Mouse (Mus musculus) neural tube, embryonic 11.5 days (tissue): ENCODE results near the gene Ccm2. TPM values are rescaled to one million over a fixed set of nuclear protein-coding genes. Genes with fewer than 3 reads are reported as not detected.

Source experiments
- ATAC-seq: fragments of 200-750 bp; cut with Nextera tagmentation; 2 replicates; pipeline ENCODE4 v1.8.0; 2017; ENCODE audit warnings: moderate number of reproducible peaks, mild to moderate bottlenecking, moderate TSS enrichment, moderate library complexity; ENCODE audit not compliant: insufficient read depth, low FRiP score, low TSS enrichment
- DNase-seq: peaks from one replicate; pipeline ENCODE4 v3.0.0-alpha.2; 2015; ENCODE audit warnings: low spot score
- H3K27ac ChIP-seq: fragments of 300-500 bp; sonication (generic); 2 replicates; pipeline ENCODE4 v1.5.1; 2014; ENCODE audit warnings: low read depth, mild to moderate bottlenecking, low read length
- H3K27me3 ChIP-seq: fragments of 300-500 bp; sonication (generic); 2 replicates; pipeline ENCODE4 v1.6.1; 2014; ENCODE audit warnings: mild to moderate bottlenecking, low read length, mixed read lengths; ENCODE audit not compliant: control insufficient read depth, insufficient read depth
- H3K36me3 ChIP-seq: fragments of 300-500 bp; sonication (generic); 2 replicates; pipeline ENCODE4 v1.6.1; 2014; ENCODE audit warnings: mild to moderate bottlenecking, low read length, moderate library complexity, mixed read lengths; ENCODE audit not compliant: control insufficient read depth, insufficient read depth
- H3K4me1 ChIP-seq: fragments of 300-500 bp; sonication (generic); 2 replicates; pipeline ENCODE4 v1.6.1; 2014; ENCODE audit warnings: low read length, mixed read lengths; ENCODE audit not compliant: control insufficient read depth, insufficient read depth
- H3K4me2 ChIP-seq: fragments of 300-500 bp; sonication (generic); 2 replicates; pipeline ENCODE4 v1.6.1; 2014; ENCODE audit warnings: low read depth, mild to moderate bottlenecking, moderate library complexity
- H3K4me3 ChIP-seq: fragments of 300-500 bp; sonication (generic); 2 replicates; pipeline ENCODE4 v1.5.1; 2014; ENCODE audit warnings: low read depth, low read length
- H3K9ac ChIP-seq: fragments of 300-500 bp; sonication (generic); 2 replicates; pipeline ENCODE4 v1.6.1; 2014; ENCODE audit warnings: mild to moderate bottlenecking, low read length
- H3K9me3 ChIP-seq: fragments of 300-500 bp; sonication (generic); 2 replicates; pipeline ENCODE4 v1.6.1; 2016; ENCODE audit warnings: low read length; ENCODE audit not compliant: control insufficient read depth
- WGBS: fragments of 180-500 bp; shearing (Covaris S2); extraction: QIAGEN DNeasy Blood & Tissue Kit; methylation state at CpG from one replicate; pipeline ENCODE4 v1.1.7; 2014; 5-methylcytosine and 5-hydroxymethylcytosine counted together
- polyA plus RNA-seq: library from polyadenylated mRNA; unstranded; fragments of >200 nt; fragmentation: Nextera tagmentation; extraction: Ambion mirVana; gene quantifications from 2 replicates; pipeline ENCODE4 v1.2.1, GENCODE M21; 2014

Ccm2 gene
- polyA plus RNA-seq, 1 experiment from 2014 or later: 103 TPM

DNA sequence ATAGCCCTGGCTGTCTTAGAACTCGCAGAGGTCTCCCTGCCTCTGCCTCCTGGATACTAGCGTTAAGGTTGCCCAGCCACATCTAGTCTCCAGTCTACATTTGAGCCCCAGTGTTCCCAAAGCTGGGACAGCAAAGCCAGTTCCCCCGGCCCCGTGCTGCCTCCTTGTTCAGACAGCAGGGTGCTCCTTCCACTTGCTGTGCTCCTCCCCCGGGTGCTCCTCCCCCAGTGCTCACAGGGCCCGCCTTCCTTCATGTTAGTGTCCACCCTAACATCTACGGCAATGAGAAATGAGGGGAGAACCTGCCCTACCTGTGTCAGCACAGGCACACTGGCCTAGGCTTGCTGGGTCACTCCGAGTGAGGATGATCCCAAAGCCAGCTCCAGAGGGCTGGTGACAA, 39.1 kb downstream of the Ccm2 start:
- Histone ChIP-seq H3K4me3 (no peak overlapping the region), H3K4me1 (no peaks in the 10 kb centered on the region), H3K27me3 (no peaks in the 10 kb centered on the region), H3K36me3 (peaks cover 6% of the 10 kb centered on the region), H3K4me2 (no peak overlapping the region), H3K9ac (no peak overlapping the region), H3K9me3 (no peaks in the 10 kb centered on the region), H3K27ac (no peak overlapping the region)
- 88% methylated on average over 8 of the region's 8 CpGs for WGBS
- DNase-seq: no peak
- no peak for ATAC-seq

DNA sequence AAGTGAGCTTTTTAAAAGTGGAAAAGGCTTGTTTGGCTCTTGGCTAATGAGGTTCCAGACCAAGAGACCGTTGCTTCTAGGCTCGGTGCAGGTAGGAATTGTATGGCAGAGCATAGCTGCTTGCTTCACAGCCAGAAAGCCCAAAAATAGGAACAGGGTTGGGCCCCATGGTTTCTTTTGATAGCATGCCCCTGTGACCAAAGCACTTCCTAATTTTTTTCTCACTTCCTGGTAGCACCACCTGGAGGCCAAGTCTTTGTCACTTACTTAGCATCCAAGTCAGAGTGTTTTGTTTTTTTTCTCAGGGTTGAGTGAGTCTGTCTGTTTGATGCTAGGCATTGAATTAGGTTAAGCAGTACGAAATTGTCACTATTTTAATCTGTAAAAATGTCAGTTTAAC, 40.0 kb downstream of the Ccm2 start:
- 90% methylated on average over 3 of the region's 3 CpGs for WGBS
- Histone ChIP-seq H3K9me3 (no peaks in the 10 kb centered on the region), H3K4me2 (no peak overlapping the region), H3K9ac (no peak overlapping the region), H3K27me3 (no peaks in the 10 kb centered on the region), H3K36me3 (peaks cover 11% of the 10 kb centered on the region), H3K4me1 (no peaks in the 10 kb centered on the region), H3K27ac (no peak overlapping the region), H3K4me3 (no peak overlapping the region)
- ATAC-seq (no peak), DNase-seq (no peak)

DNA sequence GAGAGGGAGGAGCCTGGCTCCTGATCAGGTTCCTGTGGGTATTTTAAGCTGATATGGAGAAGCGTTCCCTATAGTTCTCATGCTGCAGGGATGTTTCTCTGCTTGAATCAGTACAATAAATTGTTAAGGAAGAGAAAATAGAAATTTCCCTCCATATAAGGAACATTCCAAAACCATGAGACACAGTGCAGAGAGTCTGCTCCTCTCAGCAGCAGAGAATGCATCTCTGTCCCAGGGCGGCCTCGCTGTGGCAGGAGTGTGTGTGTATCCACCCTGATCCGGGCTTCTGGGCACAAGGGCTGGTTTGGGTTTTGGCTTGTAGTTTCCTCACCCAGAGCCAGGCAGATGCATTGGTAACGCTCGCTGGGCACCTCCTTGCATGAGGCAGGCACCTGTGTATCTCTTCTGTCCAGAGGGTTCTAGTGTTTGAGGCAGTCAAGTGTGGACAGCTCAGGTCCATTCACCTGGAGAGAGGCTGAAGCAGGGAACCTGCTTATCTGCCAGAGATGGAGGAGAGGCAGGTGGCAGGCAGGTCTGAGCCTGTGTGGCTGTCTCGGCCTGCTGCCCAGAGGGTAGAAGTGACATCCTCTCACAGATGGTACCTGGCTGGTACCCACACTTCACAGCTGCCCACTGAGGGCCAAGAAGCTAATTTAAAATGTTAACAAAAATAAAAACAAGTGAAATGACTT, 40.7 kb downstream of the Ccm2 start:
- DNase-seq (no peak), ATAC-seq (no peak)
- Histone ChIP-seq H3K36me3 (peaks cover 11% of the 10 kb centered on the region), H3K4me1 (no peaks in the 10 kb centered on the region), H3K4me3 (no peak overlapping the region), H3K27me3 (no peaks in the 10 kb centered on the region), H3K4me2 (no peak overlapping the region), H3K9me3 (no peaks in the 10 kb centered on the region), H3K9ac (no peak overlapping the region), H3K27ac (no peak overlapping the region)
- WGBS: 90% methylated on average over 7 of the region's 7 CpGs

DNA sequence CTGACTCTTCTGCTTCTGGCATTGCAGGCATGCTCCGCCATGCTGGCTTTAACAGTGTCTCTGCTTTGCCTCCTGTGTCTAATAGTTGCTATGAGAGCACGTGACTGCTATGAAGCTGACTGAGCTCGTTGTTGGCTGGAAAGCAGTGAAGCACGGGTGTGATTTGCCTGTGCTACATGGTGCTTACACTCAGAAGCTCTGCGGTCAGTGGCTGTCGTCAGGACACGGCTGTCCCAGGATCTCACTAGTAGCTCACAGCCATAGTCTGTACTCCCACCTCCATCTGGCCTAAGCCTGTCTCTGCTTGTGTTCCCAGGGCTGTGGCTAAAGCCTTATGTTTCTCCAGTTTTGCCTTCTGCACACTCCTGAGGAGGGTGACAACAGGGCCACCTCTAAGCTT, 41.6 kb downstream of the Ccm2 start:
- WGBS: 89% methylated on average over 7 of the region's 7 CpGs
- no peak for DNase-seq
- no peak overlapping the region for H3K4me2 ChIP-seq
- H3K27me3 ChIP-seq: no peaks in the 10 kb centered on the region
- peaks cover 11% of the 10 kb centered on the region for H3K36me3 ChIP-seq
- no peak for ATAC-seq
- H3K27ac ChIP-seq: no peak overlapping the region
- H3K9ac ChIP-seq: no peak overlapping the region
- H3K4me3 ChIP-seq: no peak overlapping the region
- no peaks in the 10 kb centered on the region for H3K9me3 ChIP-seq
- no peaks in the 10 kb centered on the region for H3K4me1 ChIP-seq

DNA sequence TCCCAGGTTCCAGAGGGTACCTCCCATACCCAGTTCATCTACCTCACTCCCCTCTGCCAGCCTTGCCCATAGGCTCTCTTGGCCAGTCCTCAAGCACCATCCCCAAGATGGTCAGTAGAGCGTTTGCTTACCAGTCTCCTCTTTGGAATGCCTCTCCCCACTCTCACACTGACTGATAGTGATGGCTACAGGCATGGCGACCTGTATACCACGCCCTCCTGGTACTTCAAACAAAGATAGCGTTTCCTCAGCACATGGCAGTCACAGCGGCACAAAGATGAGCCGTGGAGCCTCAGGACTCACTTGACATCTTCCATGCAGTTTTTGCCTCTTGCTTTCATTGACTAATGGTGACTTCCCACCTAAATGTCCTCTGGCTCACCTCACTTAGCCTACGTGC, 43.2 kb downstream of the Ccm2 start:
- WGBS: 88% methylated on average over 7 of the region's 7 CpGs
- DNase-seq (no peak), ATAC-seq (no peak)
- no peaks in the 10 kb centered on the region for H3K27me3 ChIP-seq
- H3K4me2 ChIP-seq: no peak overlapping the region
- H3K9me3 ChIP-seq: no peaks in the 10 kb centered on the region
- H3K4me1 ChIP-seq: no peaks in the 10 kb centered on the region
- no peak overlapping the region for H3K4me3 ChIP-seq
- H3K27ac ChIP-seq: no peak overlapping the region
- H3K9ac ChIP-seq: no peak overlapping the region
- peaks cover 20% of the 10 kb centered on the region for H3K36me3 ChIP-seq

DNA sequence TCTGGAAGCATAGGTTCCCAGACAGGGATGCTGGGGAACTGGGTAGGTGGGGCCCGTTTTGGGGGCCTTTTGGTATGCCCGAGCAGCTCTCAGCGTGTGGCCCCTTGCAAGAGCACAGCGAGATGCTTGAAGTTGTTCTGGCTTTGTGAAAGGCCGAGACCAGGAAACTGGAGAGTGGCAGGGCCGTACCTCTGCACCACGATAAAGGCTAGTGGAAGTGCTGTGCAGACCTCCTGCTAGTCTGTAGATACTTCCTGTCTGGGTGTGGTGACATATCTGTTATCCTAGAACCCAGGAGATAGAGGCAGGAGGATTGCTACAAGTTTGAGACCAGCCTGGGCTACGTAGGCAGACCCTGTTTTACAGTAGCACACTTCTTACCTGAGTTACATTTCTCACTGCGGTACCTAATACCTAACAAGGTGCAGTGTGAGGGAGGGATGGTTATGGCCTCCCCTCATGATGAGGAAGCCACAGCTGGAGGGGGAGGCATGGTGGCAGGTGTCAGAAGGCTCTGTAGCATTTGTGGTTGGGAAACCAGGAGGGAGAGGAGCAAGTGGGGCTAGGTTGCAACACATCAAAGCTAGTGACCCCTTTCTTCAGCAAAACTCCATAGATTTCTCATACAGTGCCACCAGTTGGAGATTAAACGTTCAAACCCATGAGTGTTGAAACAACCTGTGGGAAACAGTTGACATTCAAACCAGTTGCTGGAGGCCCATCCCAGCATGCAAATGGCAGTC, 44.4 kb downstream of the Ccm2 start:
- Histone ChIP-seq H3K4me3 (no peak overlapping the region), H3K4me1 (no peaks in the 10 kb centered on the region), H3K9me3 (no peaks in the 10 kb centered on the region), H3K27ac (no peak overlapping the region), H3K27me3 (no peaks in the 10 kb centered on the region), H3K4me2 (no peak overlapping the region), H3K9ac (no peak overlapping the region), H3K36me3 (peaks cover 18% of the 10 kb centered on the region)
- WGBS: 84% methylated on average over 10 of the region's 10 CpGs
- no peak for DNase-seq
- no peak for ATAC-seq

DNA sequence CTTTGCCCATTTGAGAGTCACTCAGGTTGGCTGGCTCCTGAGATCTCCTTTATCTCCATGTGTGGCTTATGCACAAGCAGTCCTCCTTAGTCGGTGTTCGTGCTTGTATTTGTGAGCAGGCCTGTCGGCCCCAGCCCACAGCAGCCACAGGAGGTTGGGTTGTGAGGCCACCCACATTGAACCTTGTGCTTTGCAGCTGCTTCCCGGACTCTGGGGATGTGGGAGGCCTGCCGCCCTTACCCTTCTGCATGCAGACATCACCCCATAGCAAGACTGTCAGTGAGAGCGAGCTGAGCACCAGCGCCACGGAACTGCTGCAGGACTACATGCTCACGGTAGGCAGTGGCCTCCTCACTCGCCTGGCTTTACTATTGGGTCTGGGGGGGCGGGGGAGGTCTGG, 46.7 kb downstream of the Ccm2 start:
- WGBS: 79% methylated on average over 11 of the region's 11 CpGs
- no peaks in the 10 kb centered on the region for H3K27me3 ChIP-seq
- H3K4me1 ChIP-seq: peaks cover 2% of the 10 kb centered on the region; the same call in 1 of the 2 replicates
- DNase-seq (no peak), ATAC-seq (no peak)
- no peak overlapping the region for H3K9ac ChIP-seq
- H3K36me3 ChIP-seq: peaks cover 25% of the 10 kb centered on the region
- no peak overlapping the region for H3K4me2 ChIP-seq
- H3K4me3 ChIP-seq: no peak overlapping the region
- no peak overlapping the region for H3K27ac ChIP-seq
- H3K9me3 ChIP-seq: no peaks in the 10 kb centered on the region

DNA sequence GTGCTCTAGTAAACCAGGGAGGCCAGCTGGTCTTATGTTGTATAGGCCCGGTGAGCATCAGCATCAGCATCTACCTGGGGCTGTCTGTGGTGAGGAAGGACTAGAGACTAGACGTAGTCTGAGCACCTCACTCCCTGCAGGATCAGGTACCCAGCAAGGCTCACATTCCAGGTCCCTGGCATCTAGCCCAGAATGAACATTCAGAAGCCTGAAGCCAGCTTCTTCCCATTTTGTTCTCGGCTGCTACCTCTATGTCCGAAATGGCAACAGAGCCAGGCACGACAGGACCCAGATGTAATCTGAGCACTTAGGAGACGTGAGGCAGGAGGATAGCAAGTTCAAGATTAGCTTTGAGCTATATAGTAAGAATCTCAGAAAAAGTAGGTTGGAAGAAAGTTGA, 48.2 kb downstream of the Ccm2 start:
- Histone ChIP-seq H3K4me3 (no peak overlapping the region), H3K9ac (no peak overlapping the region), H3K27ac (no peak overlapping the region), H3K9me3 (no peaks in the 10 kb centered on the region), H3K4me2 (no peak overlapping the region), H3K27me3 (no peaks in the 10 kb centered on the region), H3K4me1 (peaks cover 12% of the 10 kb centered on the region; the same call in 1 of the 2 replicates), H3K36me3 (peaks cover 25% of the 10 kb centered on the region)
- DNase-seq (no peak), ATAC-seq (no peak)
- WGBS: 89% methylated on average over 6 of the region's 6 CpGs

DNA sequence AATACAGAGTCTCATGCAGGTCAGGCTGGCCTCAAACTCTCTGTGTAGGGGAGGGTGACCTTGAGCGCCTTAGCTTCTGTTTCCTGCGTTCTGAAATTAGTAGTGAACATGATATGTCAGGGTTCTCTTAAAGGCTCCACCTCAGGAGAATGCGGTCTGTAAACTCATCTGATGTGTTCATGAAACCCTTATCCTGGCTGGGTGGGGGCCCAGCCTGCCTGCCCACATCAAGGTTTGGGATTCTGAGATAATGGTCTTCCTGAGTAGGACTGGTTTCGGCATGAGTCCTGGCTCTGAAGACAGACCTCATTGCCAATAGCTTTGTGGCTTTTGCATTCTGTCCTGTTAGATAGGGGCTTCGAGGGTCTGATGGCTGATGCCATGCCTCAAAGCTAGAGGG, 48.7 kb downstream of the Ccm2 start:
- Histone ChIP-seq H3K9me3 (no peaks in the 10 kb centered on the region), H3K36me3 (peaks cover 25% of the 10 kb centered on the region), H3K27ac (no peak overlapping the region), H3K4me3 (no peak overlapping the region), H3K4me2 (no peak overlapping the region), H3K4me1 (peaks cover 12% of the 10 kb centered on the region; the same call in 1 of the 2 replicates), H3K9ac (no peak overlapping the region), H3K27me3 (no peaks in the 10 kb centered on the region)
- DNase-seq: no peak
- WGBS: 92% methylated on average over 5 of the region's 5 CpGs
- no peak for ATAC-seq
